Mouse (Mus musculus) effector memory CD4-positive, alpha-beta T cell, adult 5 months (primary cell): ENCODE data around the gene Alkbh8. TPM values are rescaled to one million over a fixed set of nuclear protein-coding genes. Genes with fewer than 3 reads are reported as not detected.

ENCODE experiments used
- polyA plus RNA-seq: library from polyadenylated mRNA; unstranded; fragments of 100-300 nt; shearing (Covaris generic); gene quantifications from one replicate; pipeline ENCODE4 v1.2.1, GENCODE M21; 2017

Gene Alkbh8
- polyA plus RNA-seq, result 12.8 TPM

DNA sequence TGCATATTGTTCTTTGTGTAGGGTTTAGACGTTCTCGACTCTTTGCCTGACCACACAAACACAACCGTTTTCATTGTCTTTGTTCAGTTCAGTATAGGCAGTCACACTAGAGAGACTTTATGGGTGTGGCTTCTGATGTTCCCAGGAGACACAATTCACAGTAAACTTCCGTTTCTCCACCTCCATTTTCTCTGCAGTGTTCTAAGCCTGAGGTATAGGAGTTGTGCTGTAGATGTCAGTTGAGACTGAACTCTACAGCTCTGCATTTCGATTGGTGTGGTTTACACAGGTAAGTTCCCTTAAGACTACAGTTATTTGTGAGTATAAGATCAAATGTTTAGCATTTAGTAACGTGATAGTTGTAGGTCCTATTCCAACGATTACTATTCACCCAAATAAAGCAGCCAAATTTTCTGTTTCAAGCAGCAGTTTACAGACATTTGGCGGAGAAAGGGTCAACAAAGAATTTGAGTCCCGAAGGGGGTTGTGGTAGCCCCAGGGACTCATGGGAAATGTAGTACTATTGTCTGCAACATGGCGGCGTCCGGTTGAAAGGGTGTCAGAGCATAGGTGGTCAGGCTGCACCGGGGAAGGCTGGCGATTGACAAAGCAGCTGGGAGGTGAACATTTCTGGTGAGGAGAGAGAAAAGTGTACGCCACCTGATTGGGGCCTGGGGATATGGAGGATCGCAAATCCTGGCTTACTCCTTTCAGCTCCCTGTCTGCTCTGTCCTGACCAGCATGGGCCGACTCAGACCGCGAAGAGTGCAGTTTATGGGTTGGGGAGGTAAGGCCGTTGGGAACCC is at the start of gene Alkbh8:
Alkbh8 (plus strand) TSS at position 179 of the 806 bp plus-strand sequence.

DNA sequence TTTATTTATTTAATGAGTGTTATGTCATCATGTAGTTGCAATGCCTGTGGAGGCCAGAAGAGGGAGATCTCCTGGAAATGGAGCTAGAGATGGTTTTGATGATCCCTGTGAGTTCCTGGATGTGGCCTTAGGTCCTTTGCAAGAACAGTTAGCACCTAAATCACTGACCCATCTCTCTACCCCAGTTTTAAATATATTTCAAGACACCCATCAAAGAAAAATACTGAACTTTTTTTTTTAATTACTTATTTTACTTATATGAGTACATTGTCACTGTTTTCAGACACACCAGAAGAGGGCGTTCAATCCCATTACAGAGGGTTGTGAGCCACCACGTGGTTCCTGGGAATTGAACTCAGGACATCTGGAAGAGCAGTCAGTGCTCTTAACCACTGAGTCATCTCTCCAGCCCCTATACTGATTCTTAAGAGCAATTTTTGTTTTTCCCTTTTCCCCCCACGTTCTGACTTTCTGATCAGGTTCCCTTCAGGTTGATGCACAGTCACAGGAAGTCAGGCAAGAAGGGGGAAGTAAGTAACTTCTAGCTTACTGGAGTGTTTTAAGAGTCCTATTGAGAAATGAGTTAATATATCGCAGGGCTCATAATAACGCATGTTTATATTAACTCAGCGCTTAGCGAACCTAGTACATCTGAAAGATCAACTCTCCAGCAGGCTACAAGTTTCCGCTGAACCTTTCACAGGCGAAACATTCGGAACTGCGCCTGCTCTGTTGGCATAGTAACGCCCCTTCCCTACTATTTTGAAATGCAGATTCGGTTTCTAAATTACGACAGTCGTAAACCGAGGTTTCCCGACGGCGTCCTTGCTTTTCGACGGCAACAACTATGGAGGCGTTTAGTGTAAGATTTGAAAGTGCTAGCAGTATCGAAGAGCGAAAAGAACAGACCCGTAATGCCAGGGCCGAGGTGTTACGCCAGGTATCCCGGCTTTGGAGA is 68.6 kb downstream of the Alkbh8 start, which contains the start of gene Cwf19l2:
Cwf19l2 (plus strand) TSS at position 342 of the 958 bp plus-strand sequence.

Other genes starting within 250 kb of the Alkbh8 start
- gene Cwf19l2, start 68.5 kb downstream of the Alkbh8 start, polyA plus RNA-seq, result 16.1 TPM
- gene Gucy1a2, start 197.6 kb downstream of the Alkbh8 start, polyA plus RNA-seq, result not detected